Mouse (Mus musculus) E14TG2a.4 (cell line): ENCODE results near the gene Kcnab1.

Experiments
- CTCF ChIP-seq: conservative IDR thresholded peaks from 2 replicates; pipeline ENCODE4 v1.5.1; 2014; ENCODE audit warnings: low read length
- NANOG ChIP-seq: IDR thresholded peaks from 2 replicates; pipeline ENCODE4 v1.6.1; 2014; ENCODE audit warnings: borderline replicate concordance, low read length, mixed read lengths
- POU5F1 ChIP-seq: IDR thresholded peaks from 2 replicates; pipeline ENCODE4 v1.6.1; 2014; ENCODE audit warnings: low read length, borderline replicate concordance

- TF ChIP-seq CTCF (no peak), NANOG (no peak), POU5F1 (no peak)
These were observed 187.8 kb downstream of the Kcnab1 start for GRCm38 (mm10) chr3:65296996-65297395.
